Mouse (Mus musculus) gastrocnemius, postnatal 36 days (tissue): ENCODE measurements at regions not wholly inside any gene's neighbourhood (a gene's known extent, or its start where the extent isn't known, plus 50 kb on each side); places are given as distances from the start of the nearest gene placed in this dataset.
A peak's percentile ranks its signal among the peaks of the same experiment; 100 is the strongest.

ENCODE experiments used
- DNase-seq, 2 experiments: peaks; one replicate each; pipeline ENCODE4 v3.0.0; 2022
- intact Hi-C: fragments of 180-260 bp; cut with DNase I; formaldehyde crosslinking; loops from one replicate; pipeline ENCODE4 v1.15.1; 2025

- intact Hi-C loops: loop anchor here (10.0 kb wide), 1 partner anchor 270 kb away; no protein-coding TSS in a partner anchor
- no peak for DNase-seq
Observed at GRCm38 (mm10) chr9:79044344-79044743, 429.0 kb downstream of the Cd109 start.

DNA sequence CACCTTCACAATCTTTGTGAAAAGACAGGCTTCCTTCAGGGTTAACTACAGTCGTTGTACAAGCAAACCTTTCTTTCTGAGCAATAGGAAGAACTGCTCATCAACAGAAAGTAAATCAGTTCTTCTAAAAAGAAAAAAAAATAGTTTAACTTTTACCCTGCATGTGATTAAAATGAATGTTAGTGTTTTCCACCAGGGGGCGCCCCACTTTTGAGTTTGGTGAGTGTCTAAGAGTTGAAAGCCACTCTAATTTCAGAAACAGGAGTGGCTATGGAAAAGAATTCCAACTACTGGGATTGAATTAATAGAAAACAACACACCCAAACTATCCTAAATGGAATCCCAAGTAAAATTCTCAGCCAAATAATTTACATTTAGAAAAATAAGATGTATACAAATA, 430.0 kb downstream of the Cd109 start:
- intact Hi-C loops: loop anchor here (10.0 kb wide), 1 partner anchor 271 kb away; no protein-coding TSS in a partner anchor
- DNase-seq: peak in 1 of 2 experiments; percentile 6

- intact Hi-C loops: no loop called here
- DNase-seq: no peak
Observed at GRCm38 (mm10) chr9:79071961-79072360, 456.6 kb downstream of the Cd109 start.

DNA sequence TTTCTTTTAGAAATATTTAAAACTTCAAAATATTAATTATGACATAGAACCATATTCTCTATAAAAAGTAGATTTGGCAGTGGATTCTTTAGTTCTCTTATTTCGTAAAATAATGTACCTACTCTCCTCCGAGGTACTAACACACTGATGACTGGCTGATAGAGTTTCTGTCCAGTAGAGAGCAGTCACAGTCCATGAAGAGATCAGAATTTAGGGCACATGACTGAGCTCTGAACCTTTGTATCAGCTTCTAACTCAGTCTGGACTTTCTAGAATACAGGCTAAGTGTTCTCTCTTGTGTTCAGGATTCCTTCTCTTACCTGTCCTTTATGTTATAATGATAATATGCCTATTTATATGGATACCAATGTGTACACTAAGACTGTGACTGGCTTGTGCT, 494.3 kb downstream of the Cd109 start:
- intact Hi-C loops: no loop called here
- no peak for DNase-seq

DNA sequence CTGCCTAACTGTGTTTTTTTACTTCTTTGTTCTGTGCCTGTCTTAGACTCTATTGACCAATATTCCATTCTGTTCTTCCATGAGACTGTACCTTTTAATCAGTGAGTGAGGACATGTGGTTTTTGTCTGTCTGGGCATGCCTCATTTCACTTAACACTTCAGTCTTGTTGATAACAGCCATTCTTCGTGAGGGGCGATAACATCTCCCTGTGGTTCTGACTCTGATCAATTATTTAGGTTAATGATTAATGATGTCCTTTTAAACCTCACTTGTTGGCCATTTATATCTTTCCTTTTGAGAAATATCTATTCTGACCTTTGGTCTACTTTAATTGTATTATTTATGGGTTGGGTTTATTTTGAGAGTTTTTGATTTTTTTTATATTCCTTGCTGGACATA, 496.0 kb downstream of the Cd109 start:
- intact Hi-C loops: no loop called here
- DNase-seq: no peak

DNA sequence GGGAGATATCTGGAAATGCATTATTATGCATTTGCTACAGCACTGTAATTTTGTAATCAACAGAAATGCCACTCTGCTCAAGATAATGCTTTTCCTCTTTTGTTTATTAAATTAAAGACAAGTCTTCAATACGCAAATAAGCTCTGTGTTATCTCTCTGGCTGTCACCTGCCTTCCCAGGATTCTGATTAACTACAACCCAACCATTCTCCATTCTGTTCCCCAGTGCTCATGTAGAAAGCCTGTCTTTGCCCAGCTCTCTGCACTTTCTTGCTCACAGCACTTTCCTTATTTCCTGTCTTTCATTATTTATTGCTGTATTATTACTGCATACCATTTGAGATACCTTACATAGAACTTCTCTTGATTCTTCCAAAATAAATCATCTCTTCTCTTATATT, 525.6 kb downstream of the Cd109 start:
- intact Hi-C loops: no loop called here
- DNase-seq: no peak

GRCm38 (mm10) chr9:79146004-79146403, 530.7 kb downstream of the Cd109 start:
- intact Hi-C loops: no loop called here
- DNase-seq: no peak

DNA sequence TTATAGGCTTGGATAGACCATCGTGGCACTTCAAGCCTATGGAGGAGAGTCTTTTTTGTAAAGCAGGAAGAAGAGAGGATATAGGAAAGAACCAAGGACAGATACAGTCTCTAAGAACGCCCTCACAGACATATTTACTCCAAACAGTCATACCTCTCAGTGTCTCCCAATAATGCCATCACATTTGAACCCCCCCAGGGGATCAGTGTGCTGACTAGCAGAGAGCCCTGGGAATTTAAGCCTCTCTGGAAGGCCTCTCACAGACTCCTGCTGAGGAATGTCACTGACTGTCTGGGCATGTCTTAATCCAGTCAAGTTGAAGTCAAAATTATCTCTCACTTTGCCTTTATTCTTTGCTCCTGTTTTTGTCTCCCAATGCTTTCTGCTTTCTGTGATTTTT, 550.2 kb downstream of the Cd109 start:
- intact Hi-C loops: no loop called here
- no peak for DNase-seq

DNA sequence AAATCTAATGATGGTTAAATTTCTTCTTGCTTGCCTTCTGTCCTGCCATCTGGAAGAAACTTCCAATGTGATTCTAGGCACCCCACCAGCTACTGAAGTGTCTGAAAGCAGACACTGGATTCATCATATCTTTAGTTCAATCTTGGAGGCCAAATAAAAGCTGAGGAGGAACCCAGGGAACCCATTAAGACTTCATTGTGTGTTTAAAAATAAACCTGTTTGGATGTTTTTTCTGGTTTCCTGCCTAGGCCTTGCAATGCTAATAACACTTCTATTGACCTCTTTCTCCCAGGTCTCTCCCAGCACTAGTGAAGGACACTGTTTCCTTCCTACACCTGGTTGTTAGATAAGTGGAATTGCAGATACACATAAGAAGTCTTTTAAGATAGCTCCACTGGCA, 545.6 kb downstream of the Col12a1 start:
- DNase-seq: no peak
- intact Hi-C loops: no loop called here

DNA sequence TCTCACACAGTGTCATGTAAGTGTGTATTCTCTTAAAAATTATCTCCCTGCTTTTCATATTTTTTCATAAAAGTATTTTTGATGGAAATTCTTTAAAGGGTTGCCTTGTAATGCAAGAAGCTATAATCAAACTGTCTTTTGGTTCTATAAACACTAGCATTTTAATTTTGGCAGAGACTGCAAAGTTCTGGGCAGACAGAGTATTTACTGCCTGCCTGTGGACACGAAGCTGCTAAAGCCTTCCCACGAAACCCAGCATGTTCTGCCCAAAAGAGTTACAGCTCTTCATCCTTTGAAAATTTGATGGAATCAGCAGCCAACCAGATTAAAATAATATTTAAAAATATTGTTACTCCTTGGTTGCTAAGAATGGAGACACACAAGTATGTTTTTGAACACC, 538.7 kb downstream of the Col12a1 start:
- intact Hi-C loops: no loop called here
- no peak for DNase-seq

- DNase-seq: no peak
- intact Hi-C loops: no loop called here
Observed at GRCm38 (mm10) chr9:79195420-79195819, 523.2 kb downstream of the Col12a1 start.

DNA sequence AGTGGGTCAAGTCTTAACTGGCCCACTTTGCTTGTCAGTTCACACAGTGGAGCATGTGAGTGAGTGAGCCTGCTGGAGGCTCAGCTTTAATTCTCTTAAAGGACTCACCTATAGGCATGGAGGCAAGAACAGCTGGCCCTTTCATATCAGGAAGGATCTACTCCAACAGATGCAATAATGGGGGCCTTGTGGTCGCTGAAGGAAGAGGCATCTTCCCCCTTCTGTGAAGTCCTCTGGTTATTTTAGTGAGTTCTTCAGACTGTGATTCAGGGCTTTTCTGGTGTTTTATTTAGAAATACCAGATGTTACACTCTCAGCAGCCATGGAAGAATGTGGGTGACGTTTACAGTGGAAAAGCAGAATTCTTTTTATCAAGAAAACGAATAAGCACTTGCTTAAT, 516.9 kb downstream of the Col12a1 start:
- intact Hi-C loops: no loop called here
- DNase-seq: no peak

GRCm38 (mm10) chr9:79213364-79213763, 505.3 kb downstream of the Col12a1 start:
- intact Hi-C loops: no loop called here
- DNase-seq: no peak

DNA sequence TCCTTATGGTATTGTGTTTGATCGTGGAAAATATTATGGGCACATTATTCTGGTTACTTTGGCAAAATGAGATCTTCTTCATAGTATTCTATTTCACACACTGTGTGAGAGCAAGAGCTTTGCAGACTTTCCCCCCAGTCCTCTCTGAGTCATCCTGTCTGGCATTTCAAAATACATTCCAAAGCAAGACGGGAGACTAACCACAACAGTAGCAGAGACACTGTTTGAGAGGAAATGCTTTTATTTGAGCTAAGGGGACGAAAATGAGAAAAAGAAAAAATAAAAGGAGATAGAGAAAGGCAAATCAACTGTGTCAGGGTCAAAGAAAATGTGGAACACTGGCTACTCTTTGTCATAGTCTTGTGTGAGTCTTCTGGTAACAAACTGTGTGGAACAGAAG, 502.6 kb downstream of the Col12a1 start:
- intact Hi-C loops: no loop called here

GRCm38 (mm10) chr9:79216432-79216831, 502.2 kb downstream of the Col12a1 start:
- DNase-seq: no peak
- intact Hi-C loops: no loop called here

More for the DNA sequence above, 502.6 kb downstream of the Col12a1 start:
- DNase-seq: no peak

DNA sequence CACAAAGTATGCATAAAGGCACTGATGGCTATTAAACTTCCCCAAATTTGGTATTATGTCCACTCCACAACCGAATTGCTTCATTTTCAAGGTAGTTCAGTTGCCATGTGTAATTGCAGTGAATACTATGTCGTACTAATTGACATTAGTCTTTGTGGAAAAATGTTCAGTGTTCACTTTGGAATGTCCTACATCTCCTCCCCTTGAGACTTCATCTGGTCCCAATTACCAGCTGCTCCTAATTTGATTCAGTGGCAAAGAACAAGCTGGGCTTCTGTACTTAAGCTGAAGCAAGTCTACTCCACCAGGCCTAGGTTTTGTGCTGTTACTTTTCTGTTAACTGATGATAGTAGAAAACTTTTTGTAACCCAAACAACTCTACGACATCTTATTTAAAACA, 485.6 kb downstream of the Col12a1 start:
- intact Hi-C loops: no loop called here
- no peak for DNase-seq

DNA sequence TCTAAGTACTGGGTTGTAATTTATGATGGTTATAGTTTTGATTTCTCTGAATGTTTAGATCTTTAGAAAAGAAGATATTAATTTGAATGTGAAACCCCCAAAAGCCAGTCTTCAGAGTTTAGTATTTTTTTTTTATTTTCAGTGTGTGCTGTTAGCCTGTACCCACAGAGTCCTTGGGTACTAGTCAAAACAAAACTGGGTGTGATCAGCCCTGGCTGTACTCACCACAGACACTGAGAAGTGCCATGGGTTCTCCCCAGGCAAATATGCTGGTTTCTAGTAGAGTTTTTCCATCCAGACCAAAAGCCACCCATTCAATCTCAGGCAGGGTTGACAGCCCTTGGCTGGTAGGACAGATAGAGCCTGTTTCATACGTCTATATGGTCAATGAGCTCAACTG, 484.9 kb downstream of the Col12a1 start:
- no peak for DNase-seq
- intact Hi-C loops: no loop called here

- no peak for DNase-seq
- intact Hi-C loops: no loop called here
Observed at GRCm38 (mm10) chr9:79269646-79270213, 448.9 kb downstream of the Col12a1 start.

DNA sequence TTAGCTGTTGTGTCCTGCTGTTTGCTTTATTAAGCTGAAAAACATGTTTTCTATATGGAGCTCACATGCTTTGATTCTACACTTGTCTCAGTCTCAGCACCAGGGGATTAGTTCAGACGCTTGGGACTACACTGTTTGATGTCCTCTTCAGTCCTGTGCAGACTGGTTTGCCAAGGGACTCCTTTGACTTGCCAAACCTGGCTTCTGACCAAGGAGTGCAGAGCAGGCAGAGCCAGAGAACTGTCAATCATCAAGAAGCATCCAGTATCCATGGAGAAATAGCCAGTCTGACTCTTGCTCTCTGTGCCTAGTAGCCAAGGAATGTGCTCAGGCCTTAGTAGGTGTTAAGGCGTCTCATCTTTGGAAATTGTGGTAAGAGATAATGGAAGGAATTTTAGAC, 448.4 kb downstream of the Col12a1 start:
- DNase-seq: no peak
- intact Hi-C loops: no loop called here

DNA sequence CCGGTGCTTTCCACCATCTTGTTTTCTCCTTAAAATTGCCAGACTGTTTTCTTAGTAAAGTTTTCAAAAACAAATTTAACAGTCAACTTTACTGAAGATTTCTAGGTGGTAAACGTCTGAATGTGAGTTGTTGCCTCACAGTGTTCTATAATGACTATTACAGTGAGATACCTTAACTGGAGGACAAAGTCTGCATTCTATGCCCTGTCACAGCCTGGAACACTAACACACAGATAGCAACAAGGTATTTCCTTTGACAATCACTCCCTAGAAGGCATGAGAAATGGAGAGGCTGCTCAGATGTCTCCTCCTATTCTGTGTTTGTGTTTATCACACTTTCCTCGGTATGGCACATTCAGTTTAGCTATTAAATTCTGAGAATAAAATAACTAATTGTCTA, 430.8 kb downstream of the Col12a1 start:
- no peak for DNase-seq

DNA sequence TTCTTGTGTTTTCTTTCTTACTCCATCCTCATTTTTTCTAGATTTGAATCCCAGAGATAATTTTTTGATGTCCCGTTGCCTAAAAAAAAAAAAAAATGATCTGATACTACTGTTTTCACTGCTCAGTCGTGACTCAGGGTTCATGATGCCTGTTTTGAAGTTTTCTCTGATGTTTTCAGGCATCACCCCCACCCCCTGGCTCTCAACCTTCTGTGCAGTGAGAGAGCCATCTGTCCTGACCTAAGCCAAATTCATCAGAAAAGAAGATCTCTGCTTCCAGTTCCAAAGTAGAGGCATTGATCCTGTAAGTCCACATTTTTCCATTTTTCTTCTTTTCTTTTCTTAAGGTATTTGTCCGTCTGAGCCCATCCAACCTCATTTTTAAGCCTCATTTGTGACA, 423.3 kb downstream of the Col12a1 start:
- no peak for DNase-seq
- intact Hi-C loops: no loop called here

More for the DNA sequence above, 430.8 kb downstream of the Col12a1 start:
- intact Hi-C loops: no loop called here

DNA sequence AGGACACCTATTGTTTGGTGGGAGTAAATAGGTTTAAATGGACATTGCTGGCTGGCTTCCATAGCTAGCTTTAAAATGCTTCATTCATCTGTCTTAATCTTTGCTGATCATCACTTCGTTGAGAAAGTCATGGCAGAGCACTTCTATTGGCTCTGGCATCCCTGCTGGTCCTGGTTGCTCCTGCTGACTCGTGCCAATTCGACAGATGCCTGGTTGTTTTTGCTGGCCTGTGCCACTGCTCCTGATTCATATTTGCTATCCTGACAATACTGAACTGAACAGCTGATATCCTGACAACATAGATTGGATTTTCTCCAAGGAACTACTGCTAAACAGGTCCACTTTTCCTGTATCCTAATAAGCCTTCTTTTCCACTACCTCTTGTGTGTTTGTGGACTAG, 417.1 kb downstream of the Col12a1 start:
- intact Hi-C loops: no loop called here
- DNase-seq: no peak

DNA sequence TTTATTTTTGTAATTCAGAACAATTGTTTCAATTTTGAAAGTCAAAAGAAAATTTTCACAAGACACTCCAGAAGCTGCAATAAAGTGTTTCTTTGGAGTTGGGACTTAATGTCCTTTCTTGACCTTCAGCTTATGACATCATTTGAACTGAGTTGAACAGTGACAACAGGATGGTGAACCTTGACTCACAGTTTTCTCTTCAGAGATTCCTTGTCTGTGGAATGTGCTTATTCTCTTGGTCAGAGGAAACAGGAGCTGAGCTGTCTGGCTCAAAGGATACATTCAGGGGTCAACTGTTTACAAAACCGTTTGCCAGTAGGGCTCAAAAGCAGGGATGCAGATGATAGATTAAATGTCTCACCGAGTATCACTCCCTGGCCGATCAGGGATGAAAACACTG, 408.0 kb downstream of the Col12a1 start:
- DNase-seq: no peak
- intact Hi-C loops: no loop called here
